Mouse (Mus musculus) small intestine, adult 2 months (tissue): ENCODE results near the gene Cblb. TPM values are rescaled to one million over a fixed set of nuclear protein-coding genes. Genes with fewer than 3 reads are reported as not detected.
A peak's percentile ranks its signal among the peaks of the same experiment; 100 is the strongest.

Source experiments
- H3K27ac ChIP-seq: fragments of 200-500 bp; 2 replicates; pipeline ENCODE4 v1.5.1; 2012; ENCODE audit warnings: low read depth, low read length, control low read depth, inconsistent platforms; ENCODE audit not compliant: insufficient read depth
- H3K27me3 ChIP-seq: fragments of 200-500 bp; 2 replicates; pipeline ENCODE4 v1.6.1; 2012; ENCODE audit warnings: mild to moderate bottlenecking, moderate library complexity, low read length, inconsistent platforms; ENCODE audit not compliant: control insufficient read depth, insufficient read depth
- H3K36me3 ChIP-seq: fragments of 200-500 bp; 2 replicates; pipeline ENCODE4 v1.6.1; 2012; ENCODE audit warnings: mild to moderate bottlenecking, low read length, control low read depth, inconsistent platforms; ENCODE audit not compliant: control insufficient read depth, insufficient read depth
- H3K4me1 ChIP-seq: fragments of 200-500 bp; 2 replicates; pipeline ENCODE4 v1.6.1; 2012; ENCODE audit warnings: low read length, inconsistent platforms, mixed read lengths; ENCODE audit not compliant: control insufficient read depth, insufficient read depth, insufficient read length
- H3K4me3 ChIP-seq: fragments of 200-500 bp; 2 replicates; pipeline ENCODE4 v1.5.1; 2012; ENCODE audit warnings: low read depth, mild to moderate bottlenecking, control low read depth, inconsistent platforms, low read length, moderate library complexity
- CTCF ChIP-seq: fragments of 200-500 bp; IDR thresholded peaks from 2 replicates; pipeline ENCODE4 v1.5.1; 2012; ENCODE audit warnings: low read depth, mild to moderate bottlenecking, control low read depth, inconsistent platforms, low read length, moderate library complexity, mixed read lengths; ENCODE audit not compliant: insufficient replicate concordance, insufficient read length; ENCODE audit errors: extremely low read depth
- POLR2A ChIP-seq: fragments of 200-500 bp; IDR thresholded peaks from 2 replicates; pipeline ENCODE4 v1.6.1; 2012; ENCODE audit warnings: low read depth, mild to moderate bottlenecking, control low read depth, inconsistent platforms, low read length, moderate library complexity
- WGBS: fragments of 180-500 bp; shearing (Covaris S2); methylation state at CpG from one replicate; pipeline ENCODE4 v1.1.7; 2018; 5-methylcytosine and 5-hydroxymethylcytosine counted together
- polyA plus RNA-seq: library from polyadenylated mRNA; depleted of rRNA; stranded (reverse); fragments of >200 nt; gene quantifications from 2 replicates; pipeline ENCODE4 v1.2.3, GENCODE M21; 2012; rRNA removed

Cblb gene
- polyA plus RNA-seq: 1.7 and 4.7 TPM in 2 replicates

DNA sequence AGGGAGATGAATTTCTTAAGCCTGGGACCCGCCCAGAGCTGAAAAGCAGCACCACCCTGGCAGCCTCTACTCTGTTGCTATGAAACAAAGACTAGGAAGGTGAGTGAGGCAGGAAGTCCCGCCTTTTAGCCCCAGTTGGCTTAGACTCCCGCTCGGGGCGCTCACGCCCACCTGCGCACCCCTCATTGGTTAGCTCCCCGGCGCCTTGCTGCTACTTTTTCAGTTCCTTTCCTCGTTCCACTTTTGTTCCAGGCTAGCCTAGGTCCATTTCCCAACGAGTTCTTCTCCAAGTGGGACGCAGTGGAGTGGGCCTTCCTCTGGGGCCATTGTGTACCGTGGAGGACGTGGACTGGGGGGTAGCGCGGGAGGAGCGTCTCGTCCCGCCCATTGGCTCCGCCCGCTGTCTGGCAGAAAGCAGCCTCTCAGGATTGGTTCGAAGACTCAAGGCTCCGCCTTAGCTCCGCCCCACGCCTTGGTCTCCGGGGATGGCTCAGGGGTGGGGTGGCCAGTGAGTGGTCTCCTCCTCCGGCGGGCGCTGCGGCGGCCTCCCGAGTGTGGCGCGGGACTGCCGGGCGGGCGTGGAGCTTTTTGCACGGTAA lies at the start of gene Cblb:
Cblb (plus strand) TSS at position 135 of the 599 bp plus-strand sequence.
- Histone ChIP-seq H3K36me3 (peaks cover 1% of the 10 kb centered on the region; the same call in 1 of the 2 replicates), H3K4me1 (no peaks in the 10 kb centered on the region), H3K27ac (peak within 1 kb of the TSS; percentile 84), H3K27me3 (no peaks in the 10 kb centered on the region), H3K4me3 (peak within 1 kb of the TSS; percentile 87)
- under 1% methylated on average over 38 of the region's 38 CpGs for WGBS
- TF ChIP-seq POLR2A: peak; percentile 88
- no peak for TF ChIP-seq CTCF

DNA sequence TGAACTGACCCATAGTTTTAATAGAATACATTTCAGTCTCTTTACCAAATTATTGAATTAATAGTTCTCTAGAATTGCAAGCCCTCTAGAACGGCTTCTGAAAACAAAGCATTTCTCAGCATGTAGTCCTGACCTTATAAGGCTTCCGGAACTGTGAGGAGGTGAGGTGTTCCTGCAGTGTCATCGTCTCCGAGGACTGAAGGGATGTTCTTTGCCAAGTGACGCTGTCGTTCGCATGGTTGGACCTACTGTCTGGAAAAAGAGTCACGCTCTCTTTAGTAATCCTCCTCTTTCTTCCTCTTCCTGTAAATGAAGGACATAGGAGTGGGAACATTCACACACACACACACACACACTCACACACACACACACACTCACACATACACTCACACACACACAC lies 45.6 kb upstream of the Cblb start:
- no peak overlapping the region for H3K4me3 ChIP-seq
- H3K36me3 ChIP-seq: no peaks in the 10 kb centered on the region
- TF ChIP-seq CTCF (no peak), POLR2A (no peak)
- no peaks in the 10 kb centered on the region for H3K27me3 ChIP-seq
- H3K4me1 ChIP-seq: no peaks in the 10 kb centered on the region
- 78% methylated on average over 8 of the region's 8 CpGs for WGBS
- no peak overlapping the region for H3K27ac ChIP-seq

DNA sequence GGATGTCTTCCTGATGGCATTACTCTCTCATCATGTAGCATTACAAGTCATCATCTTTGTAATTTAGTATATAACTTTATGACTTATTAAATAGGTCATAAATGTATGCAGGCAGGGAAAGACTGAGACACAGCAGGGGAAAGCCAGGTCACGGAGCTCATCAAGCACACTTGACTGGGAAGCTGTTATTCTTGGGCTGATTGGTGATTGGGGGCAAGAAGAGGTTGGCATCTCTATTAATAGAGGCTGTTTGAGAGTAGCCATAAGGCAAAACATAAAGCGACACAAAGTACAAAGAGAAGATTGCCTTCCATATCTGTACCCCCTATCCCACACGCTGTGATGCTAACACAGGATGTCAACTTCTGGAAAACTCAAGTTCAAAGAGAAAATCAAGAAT lies 44.8 kb upstream of the Cblb start:
- no peaks in the 10 kb centered on the region for H3K36me3 ChIP-seq
- WGBS: 88% methylated on average over 3 of the region's 3 CpGs
- H3K4me1 ChIP-seq: no peaks in the 10 kb centered on the region
- TF ChIP-seq POLR2A (no peak), CTCF (no peak)
- H3K4me3 ChIP-seq: no peak overlapping the region
- H3K27me3 ChIP-seq: no peaks in the 10 kb centered on the region
- H3K27ac ChIP-seq: no peak overlapping the region

DNA sequence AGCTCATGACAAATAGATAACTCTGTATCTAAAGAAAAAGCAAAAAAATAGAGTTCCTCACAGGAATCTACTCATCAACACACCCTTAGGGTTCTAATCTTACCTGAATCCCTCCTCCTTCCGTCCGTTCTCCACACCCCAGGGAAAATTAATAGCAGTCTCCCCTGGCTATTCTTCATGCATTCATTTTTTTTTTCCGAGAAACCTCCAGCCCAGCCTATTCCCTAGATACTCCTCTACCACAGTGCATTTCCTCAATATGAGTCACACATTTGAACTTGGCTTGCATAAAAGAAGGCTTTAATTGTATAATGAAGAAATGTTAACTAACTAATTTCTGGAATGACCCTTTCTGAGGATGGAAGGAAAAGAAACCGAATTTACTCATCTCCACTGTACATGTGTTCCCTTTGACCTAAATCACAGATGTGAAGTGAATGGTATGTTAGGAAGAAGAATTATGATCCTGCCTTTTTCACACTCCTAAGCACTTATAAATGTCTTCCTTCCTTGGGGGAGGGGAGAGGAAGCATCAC lies 43.9 kb upstream of the Cblb start:
- WGBS: 67% methylated on average over 4 of the region's 4 CpGs
- TF ChIP-seq CTCF (no peak), POLR2A (no peak)
- H3K4me1 ChIP-seq: no peaks in the 10 kb centered on the region

DNA sequence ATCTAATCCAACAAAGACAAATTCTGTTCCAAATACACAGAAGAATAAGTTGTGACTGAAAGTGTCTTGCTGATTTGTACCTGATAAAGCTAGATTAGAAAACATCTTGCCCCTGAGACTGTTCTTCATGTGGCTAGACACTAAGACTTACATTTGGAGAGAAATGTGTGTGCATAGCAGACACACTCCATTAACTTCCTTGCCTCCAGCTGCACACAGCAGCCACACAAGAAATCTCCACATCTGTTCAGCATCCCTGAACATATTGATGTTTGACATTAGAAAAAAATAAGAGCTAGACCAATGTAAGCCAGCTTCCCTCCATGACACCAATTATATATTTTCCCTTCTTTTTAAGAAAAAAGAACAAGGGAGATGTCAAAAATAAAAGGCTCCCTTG lies 43.0 kb upstream of the Cblb start:
- Histone ChIP-seq H3K27me3 (no peaks in the 10 kb centered on the region), H3K4me3 (no peak overlapping the region), H3K27ac (no peak overlapping the region), H3K4me1 (no peaks in the 10 kb centered on the region), H3K36me3 (no peaks in the 10 kb centered on the region)
- TF ChIP-seq POLR2A: no peak
- no peak for TF ChIP-seq CTCF

More for the DNA sequence above, 43.9 kb upstream of the Cblb start:
- Histone ChIP-seq H3K36me3 (no peaks in the 10 kb centered on the region), H3K4me3 (no peak overlapping the region), H3K27me3 (no peaks in the 10 kb centered on the region), H3K27ac (no peak overlapping the region)

DNA sequence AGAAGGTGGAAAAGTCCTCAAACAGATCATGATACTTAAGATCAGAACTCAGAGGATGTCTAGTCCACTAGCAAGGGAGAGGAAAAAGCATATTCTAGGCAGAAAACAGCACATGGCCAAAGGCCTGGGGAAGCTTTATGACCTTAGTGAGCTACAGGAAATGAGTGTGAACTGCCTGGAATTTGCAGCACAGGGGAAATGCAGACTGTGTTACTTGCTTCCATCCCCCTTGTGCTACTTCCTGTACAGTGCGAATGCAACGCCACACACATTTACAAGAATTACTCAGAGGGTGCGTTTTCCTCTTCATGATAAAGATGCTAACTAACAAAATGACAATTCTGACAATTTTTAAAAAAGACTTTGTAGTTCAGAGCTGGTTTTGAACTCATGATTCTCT lies 41.8 kb upstream of the Cblb start:
- H3K4me3 ChIP-seq: no peak overlapping the region
- TF ChIP-seq CTCF (no peak), POLR2A (no peak)
- no peak overlapping the region for H3K27ac ChIP-seq
- no peaks in the 10 kb centered on the region for H3K4me1 ChIP-seq
- H3K27me3 ChIP-seq: no peaks in the 10 kb centered on the region
- H3K36me3 ChIP-seq: no peaks in the 10 kb centered on the region
- 69% methylated on average over 3 of the region's 3 CpGs for WGBS

DNA sequence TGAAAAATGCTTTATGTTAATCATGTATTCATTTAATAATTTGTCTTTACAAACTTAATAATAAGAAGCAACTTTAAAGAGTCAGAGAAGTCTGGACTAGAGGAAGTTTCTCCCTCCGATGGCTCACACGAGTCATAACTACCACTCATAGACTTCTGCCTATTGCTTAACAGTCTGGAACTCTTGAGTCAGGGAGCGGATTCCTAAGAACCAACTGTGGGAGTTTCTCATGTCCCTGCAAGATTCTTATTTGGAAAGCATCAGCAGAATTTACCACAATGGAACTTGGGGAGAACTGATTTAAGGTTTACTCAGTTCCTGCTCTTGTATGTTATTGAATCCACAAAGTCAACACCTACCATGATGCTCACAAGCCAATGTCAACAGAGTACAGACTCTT lies 31.0 kb upstream of the Cblb start:
- Histone ChIP-seq H3K4me1 (no peaks in the 10 kb centered on the region), H3K4me3 (no peak overlapping the region), H3K36me3 (no peaks in the 10 kb centered on the region), H3K27ac (no peak overlapping the region), H3K27me3 (no peaks in the 10 kb centered on the region)
- TF ChIP-seq CTCF (no peak), POLR2A (no peak)
- WGBS: 86% methylated on average over 3 of the region's 3 CpGs

DNA sequence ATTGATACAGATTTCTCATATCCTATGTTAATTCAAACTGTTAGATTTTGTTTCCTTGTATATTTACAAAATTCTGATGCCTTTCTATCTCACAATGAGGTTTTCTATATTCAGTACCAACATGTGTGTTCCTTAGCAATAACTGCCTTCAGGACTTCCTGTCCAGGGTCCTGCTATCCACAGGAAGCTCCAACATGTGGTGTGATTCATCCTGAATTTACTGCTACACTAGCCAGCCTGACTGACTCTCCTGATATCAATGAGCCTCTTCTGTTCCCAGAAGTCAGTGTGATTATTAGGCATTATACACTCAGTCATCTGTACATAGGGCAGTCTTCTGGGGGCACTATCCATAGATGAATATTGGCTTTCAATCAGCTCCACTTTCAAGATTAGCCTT lies 30.2 kb upstream of the Cblb start:
- TF ChIP-seq POLR2A (no peak), CTCF (no peak)
- Histone ChIP-seq H3K27ac (no peak overlapping the region), H3K4me1 (no peaks in the 10 kb centered on the region), H3K27me3 (no peaks in the 10 kb centered on the region), H3K4me3 (no peak overlapping the region), H3K36me3 (no peaks in the 10 kb centered on the region)
